Mouse (Mus musculus) kidney, adult 2 months (tissue): ENCODE measurements around the gene Ctsf. TPM values are rescaled to one million over a fixed set of nuclear protein-coding genes. Genes with fewer than 3 reads are reported as not detected.
A peak's percentile ranks its signal among the peaks of the same experiment; 100 is the strongest.

ENCODE experiments used
- DNase-seq: peaks from one replicate; pipeline ENCODE4 v3.0.0; 2021
- H3K27ac ChIP-seq: fragments of 200-500 bp; 2 replicates; pipeline ENCODE4 v1.5.1; 2012; ENCODE audit warnings: low read depth, low read length, control low read depth, inconsistent platforms; ENCODE audit not compliant: insufficient read depth
- H3K27me3 ChIP-seq: fragments of 200-500 bp; replicated peaks from 2 replicates; pipeline ENCODE4 v1.6.1; 2012; ENCODE audit warnings: mild to moderate bottlenecking, moderate library complexity, low read length, inconsistent platforms; ENCODE audit not compliant: control insufficient read depth, insufficient read depth
- H3K36me3 ChIP-seq: fragments of 200-500 bp; 2 replicates; pipeline ENCODE4 v1.6.1; 2012; ENCODE audit warnings: mild to moderate bottlenecking, moderate library complexity, low read length, inconsistent platforms; ENCODE audit not compliant: control insufficient read depth, insufficient read depth
- H3K4me1 ChIP-seq: fragments of 200-500 bp; 2 replicates; pipeline ENCODE4 v1.6.1; 2011; ENCODE audit warnings: low read length; ENCODE audit not compliant: control insufficient read depth, insufficient read depth
- H3K4me3 ChIP-seq: fragments of 200-500 bp; 2 replicates; pipeline ENCODE4 v1.5.1; 2011; ENCODE audit warnings: mild to moderate bottlenecking, low read depth, low read length, control low read depth; ENCODE audit not compliant: insufficient read depth
- CTCF ChIP-seq: fragments of 200-500 bp; conservative IDR thresholded peaks from 2 replicates; pipeline ENCODE4 v1.5.1; 2011; ENCODE audit warnings: low read depth, mild to moderate bottlenecking, control low read depth, low read length, moderate library complexity, mixed read lengths; ENCODE audit not compliant: insufficient read depth, insufficient read length
- POLR2A ChIP-seq: fragments of 200-500 bp; IDR thresholded peaks from one replicate; pipeline ENCODE4 v1.6.1; 2011; ENCODE audit warnings: low read depth, low read length, control low read depth
- WGBS: fragments of 180-500 bp; shearing (Covaris S2); methylation state at CpG from one replicate; pipeline ENCODE4 v1.1.7; 2018; 5-methylcytosine and 5-hydroxymethylcytosine counted together
- polyA plus RNA-seq: library from polyadenylated mRNA; depleted of rRNA; stranded (reverse); fragments of >200 nt; gene quantifications from 2 replicates; pipeline ENCODE4 v1.2.3, GENCODE M21; 2012

Ctsf gene
- polyA plus RNA-seq, 1 experiment, result 150 TPM

GRCm38 (mm10) chr19:4837049-4837448, 17.9 kb upstream of the Ctsf start:
- no peak overlapping the region for H3K4me3 ChIP-seq
- peaks cover 15% of the 10 kb centered on the region; the same call in 1 of the 2 replicates for H3K4me1 ChIP-seq
- peak; percentile 44 for DNase-seq
- TF ChIP-seq POLR2A (no peak), CTCF (no peak)
- H3K36me3 ChIP-seq, result no peaks in the 10 kb centered on the region
- WGBS, result 82% methylated on average over 6 of the region's 6 CpGs
- H3K27ac ChIP-seq, result peak overlapping the region; percentile 56
- H3K27me3 ChIP-seq, result no peaks in the 10 kb centered on the region

DNA sequence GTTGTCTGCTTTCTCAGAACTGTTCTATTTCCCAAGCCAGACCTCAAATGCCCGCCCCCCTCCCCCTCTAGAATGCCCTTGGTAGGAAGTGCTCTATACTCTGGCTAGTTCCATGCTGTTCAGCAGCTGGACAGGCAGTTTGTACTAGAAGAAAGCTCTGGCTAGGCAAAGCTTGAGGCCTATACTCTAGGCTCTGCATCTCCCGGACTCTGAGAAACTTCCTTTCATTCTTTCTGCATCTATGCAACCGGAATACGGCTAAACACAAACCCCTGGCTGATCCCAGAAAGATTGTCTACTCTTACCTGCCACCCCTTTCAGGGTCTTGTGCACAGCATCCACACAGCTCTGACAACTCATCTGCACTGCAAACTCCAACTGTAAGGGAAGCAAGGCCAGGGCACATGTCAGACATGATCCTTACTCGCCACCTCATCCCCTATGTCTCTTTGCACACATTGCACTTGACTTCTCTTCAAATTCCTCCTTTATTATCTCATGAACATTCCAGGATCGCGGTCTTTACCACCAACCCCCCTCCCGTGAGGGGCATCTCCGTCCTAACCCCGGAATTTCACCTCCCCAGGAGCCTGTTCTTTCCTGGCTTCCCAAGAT, 16.3 kb upstream of the Ctsf start:
- peak; percentile 20 for DNase-seq
- TF ChIP-seq CTCF, result no peak
- TF ChIP-seq POLR2A, result no peak
- peak overlapping the region; percentile 68 for H3K4me3 ChIP-seq
- no peaks in the 10 kb centered on the region for H3K27me3 ChIP-seq
- WGBS, result 8% methylated on average over 10 of the region's 10 CpGs
- H3K27ac ChIP-seq, result peak overlapping the region; percentile 45
- H3K36me3 ChIP-seq, result no peaks in the 10 kb centered on the region
- peaks cover 15% of the 10 kb centered on the region; the same call in 1 of the 2 replicates for H3K4me1 ChIP-seq

- DNase-seq, result peak; percentile 99
- peak within 1 kb of the TSS; percentile 68 for H3K4me3 ChIP-seq
- TF ChIP-seq CTCF (no peak; the same call in 1 of the 2 replicates), POLR2A (peak; percentile 79)
- H3K27me3 ChIP-seq, result no peaks in the 10 kb centered on the region
- H3K27ac ChIP-seq, result peak within 1 kb of the TSS; percentile 45
- H3K4me1 ChIP-seq, result peaks cover 15% of the 10 kb centered on the region; the same call in 1 of the 2 replicates
- H3K36me3 ChIP-seq, result no peaks in the 10 kb centered on the region
- WGBS, result under 1% methylated on average over 25 of the region's 25 CpGs
These were observed 15.8 kb upstream of the Ctsf start, which contains the start of the genes Ccs and Ccdc87 for GRCm38 (mm10) chr19:4839149-4839548. Ccs (minus strand) TSS chr19:4839332. Ccdc87 (plus strand) TSS chr19:4839366.

DNA sequence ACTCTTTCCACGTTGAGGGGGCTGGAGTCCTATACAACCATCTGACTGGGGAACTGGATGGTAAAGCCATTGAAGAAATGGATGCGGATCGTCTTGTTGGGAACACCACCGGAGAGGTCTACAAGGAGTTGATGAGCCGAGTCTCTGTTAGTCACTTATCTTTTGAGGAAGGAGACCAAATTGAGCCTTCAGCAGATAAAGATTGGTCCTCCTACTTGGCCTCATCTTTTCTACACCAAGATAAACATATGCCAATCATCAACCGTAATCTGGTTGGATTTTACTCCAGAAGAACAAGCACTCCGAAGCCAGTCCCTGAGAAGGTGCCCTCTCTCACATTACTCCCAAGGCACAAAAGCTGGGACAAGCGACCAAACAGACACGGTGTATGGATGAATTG, 14.1 kb upstream of the Ctsf start:
- no peak for DNase-seq

DNA sequence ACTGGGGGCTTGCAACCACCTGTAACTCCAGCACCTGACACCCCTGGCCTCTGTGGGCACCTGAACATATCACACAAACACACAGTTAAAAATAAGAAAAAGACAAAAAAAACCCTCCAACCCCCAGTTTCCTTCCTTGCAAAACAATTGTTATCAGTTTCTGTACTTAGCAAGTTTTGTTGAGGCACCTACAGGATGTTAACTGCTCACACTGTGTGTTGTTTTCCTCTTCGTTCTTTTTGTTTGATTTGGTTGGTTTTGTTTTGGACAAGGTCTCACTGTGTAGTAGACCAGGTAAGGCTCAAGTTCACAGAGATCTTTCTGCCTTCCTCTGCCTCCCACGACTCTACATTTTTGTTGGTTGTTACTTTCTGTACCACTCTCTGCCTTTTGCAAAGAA, 12.3 kb upstream of the Ctsf start:
- Histone ChIP-seq H3K27ac (no peak overlapping the region), H3K4me3 (no peak overlapping the region), H3K27me3 (no peaks in the 10 kb centered on the region), H3K4me1 (peaks cover 7% of the 10 kb centered on the region; the same call in 1 of the 2 replicates), H3K36me3 (no peaks in the 10 kb centered on the region)
- DNase-seq, result no peak
- WGBS, result 56% methylated on average over 2 of the region's 2 CpGs
- no peak for TF ChIP-seq CTCF
- no peak for TF ChIP-seq POLR2A

More for the DNA sequence above, 14.1 kb upstream of the Ctsf start:
- Histone ChIP-seq H3K4me1 (peaks cover 9% of the 10 kb centered on the region; the same call in 1 of the 2 replicates), H3K27me3 (no peaks in the 10 kb centered on the region), H3K36me3 (no peaks in the 10 kb centered on the region), H3K27ac (no peak overlapping the region), H3K4me3 (no peak overlapping the region)
- 85% methylated on average over 9 of the region's 9 CpGs for WGBS
- TF ChIP-seq CTCF, result no peak
- TF ChIP-seq POLR2A, result no peak

DNA sequence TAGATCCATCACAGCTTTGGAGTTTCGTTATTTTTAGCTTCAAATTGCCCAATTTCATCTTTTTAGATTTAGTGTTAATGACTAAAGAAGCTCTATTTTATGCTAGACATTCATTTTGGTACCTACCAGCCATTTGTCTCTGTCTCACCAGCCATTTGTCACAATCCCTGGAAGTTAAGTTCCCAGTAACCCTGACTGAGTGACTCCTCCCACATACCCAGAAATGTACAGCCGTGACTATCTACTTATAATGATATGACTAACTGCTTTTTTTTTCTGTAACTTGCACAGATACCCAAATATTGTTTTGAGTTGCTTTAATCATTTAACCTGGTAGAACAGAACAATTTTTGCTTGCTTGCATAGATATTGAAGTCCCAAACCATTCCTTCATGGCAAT, 9.1 kb upstream of the Ctsf start:
- TF ChIP-seq CTCF (no peak), POLR2A (no peak)
- H3K27me3 ChIP-seq, result no peaks in the 10 kb centered on the region
- H3K27ac ChIP-seq, result no peak overlapping the region
- H3K4me1 ChIP-seq, result no peaks in the 10 kb centered on the region
- DNase-seq, result no peak
- H3K4me3 ChIP-seq, result no peak overlapping the region
- no peaks in the 10 kb centered on the region for H3K36me3 ChIP-seq
- WGBS, result 61% methylated on average over 2 of the region's 2 CpGs

GRCm38 (mm10) chr19:4847490-4847889, 7.4 kb upstream of the Ctsf start:
- TF ChIP-seq CTCF, result peak; percentile 93
- no peak for TF ChIP-seq POLR2A
- Histone ChIP-seq H3K27ac (no peak overlapping the region), H3K27me3 (no peaks in the 10 kb centered on the region), H3K4me3 (no peak overlapping the region), H3K4me1 (no peaks in the 10 kb centered on the region), H3K36me3 (no peaks in the 10 kb centered on the region)
- WGBS, result 18% methylated on average over 7 of the region's 7 CpGs
- peak; percentile 72 for DNase-seq
